Mouse (Mus musculus) adrenal gland (tissue): ENCODE results near the gene Pramel4.
"Not testable (repeated sequence)": the region's sequence is repeated elsewhere in the genome, so short reads cannot be mapped to it uniquely, and the experiment has no call there.

Experiments used
- intact Hi-C: fragments of 180-260 bp; cut with DNase I; formaldehyde crosslinking; loops from one replicate; pipeline ENCODE4 v1.15.1; 2025
- long read RNA-seq, 2 experiments: library from polyadenylated mRNA; unstranded; transcript quantifications; one replicate each; pipeline ENCODE4 v2.0.0; 2020; ENCODE audit warnings: borderline replicate concordance in 1 of 2; ENCODE audit not compliant: insufficient replicate concordance in 1 of 2

The Pramel4 gene
- long read RNA-seq, experiment 1: 0 reads
- long read RNA-seq, experiment 2: 0 reads

DNA sequence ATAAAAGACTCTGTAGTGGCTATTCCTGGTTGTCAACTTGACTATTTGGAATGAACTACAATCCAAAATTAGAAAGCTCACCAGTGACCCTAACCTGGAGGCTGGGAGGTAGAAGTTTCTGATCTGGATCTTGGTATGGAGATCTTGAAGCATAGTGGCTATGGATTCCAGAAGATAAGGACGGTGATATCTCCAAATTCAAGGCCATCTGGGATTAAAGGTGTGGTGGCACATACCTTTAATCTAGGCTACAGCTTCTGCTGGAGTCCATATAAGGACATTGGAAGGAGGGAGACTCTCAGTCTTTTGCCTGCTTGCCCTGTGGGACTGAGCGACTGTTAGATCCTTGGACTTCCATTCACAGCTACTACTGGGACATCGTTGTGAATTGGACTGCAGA lies at the start of gene Pramel4:
Gene Pramel4 (plus strand): TSS at position 301 of the 400 bp plus-strand sequence.
- intact Hi-C loops: not testable (repeated sequence)

DNA sequence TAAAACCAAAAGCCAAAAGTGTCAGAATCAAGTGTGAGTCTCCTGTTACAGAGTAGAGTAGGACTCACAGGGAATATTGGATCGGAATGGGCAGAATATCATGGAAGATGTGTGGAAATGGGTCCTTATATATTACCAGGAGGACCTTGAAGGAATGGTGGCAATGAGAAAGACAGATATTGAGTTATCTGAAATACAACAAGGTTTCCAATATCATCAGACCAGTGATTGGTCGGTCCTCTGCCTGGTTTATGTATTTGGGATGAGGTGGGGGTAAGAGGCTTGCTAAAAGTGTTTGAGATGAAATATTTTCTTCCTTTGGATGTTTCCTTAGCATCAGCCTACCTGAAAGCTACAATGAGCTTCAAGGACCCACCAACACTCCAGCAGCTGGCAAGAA lies 47.2 kb downstream of the Pramel4 start, which contains the start of gene Gm13102:
Gene Gm13102 (plus strand): TSS at position 301 of the 400 bp plus-strand sequence.
- intact Hi-C loops: not testable (repeated sequence)
